Mouse (Mus musculus) kidney, postnatal 14 days (tissue): Measurements from ENCODE around the gene Aff1.
A peak's percentile ranks its signal among the peaks of the same experiment; 100 is the strongest.

Experiments used
- DNase-seq: peaks from one replicate; pipeline ENCODE4 v3.0.0; 2022; ENCODE audit warnings: mixed read lengths

Aff1 gene

DNA sequence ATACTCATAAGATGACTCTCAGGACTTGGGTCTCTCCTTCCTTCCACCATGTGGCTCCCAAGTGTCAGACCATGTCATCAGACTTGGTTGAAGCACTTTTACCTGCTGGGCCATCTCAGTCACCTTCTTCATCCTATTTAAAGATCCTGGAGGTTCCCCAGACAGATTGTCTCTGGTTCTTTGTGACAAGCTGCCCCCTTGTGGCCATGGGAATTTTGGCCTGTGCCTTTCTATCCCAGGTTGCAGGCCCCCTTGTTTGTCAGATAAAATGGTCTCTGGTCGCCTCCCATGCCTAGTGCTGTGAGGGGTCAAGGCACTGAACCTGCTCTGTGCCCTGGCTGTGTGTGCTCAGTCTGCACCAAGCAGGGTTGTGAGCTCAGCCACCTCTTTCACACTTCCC, 151.8 kb downstream of the Aff1 start:
- peak; percentile 57 for DNase-seq

DNA sequence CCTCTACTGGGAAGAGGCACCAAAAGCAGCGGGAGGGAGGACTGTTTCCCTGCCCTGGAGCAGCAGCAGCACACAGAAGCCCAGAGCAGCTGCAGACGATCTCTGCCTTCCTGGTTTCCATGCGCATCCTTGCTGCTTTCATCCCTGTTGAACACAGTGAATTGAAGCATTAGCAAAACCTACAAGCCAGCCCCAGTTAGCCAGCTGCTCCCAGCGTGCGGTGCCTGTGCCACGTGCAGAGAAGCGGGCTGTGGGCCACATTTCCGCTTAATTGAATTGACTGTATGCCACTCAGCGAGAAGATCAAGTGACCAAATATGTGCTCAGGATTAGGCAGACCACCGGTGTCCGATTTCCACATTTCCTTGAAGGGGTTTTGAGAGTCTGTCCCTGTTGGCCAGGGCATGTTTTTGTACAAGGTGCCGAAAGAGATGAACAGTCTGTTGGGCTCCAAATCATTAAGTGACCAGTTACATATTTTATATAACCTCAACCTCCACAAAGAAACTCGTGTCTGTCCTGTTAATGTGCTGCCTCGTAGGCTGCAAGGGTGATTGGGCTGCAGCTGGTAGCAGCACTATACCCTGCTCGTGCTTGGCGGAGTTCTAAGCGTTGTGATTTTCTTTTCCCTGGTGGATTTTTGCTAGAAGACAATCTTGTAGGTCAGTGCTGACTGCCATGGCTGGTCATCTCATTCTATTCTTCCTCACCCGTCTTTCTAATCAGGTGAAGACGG, 153.4 kb downstream of the Aff1 start:
- no peak for DNase-seq

DNA sequence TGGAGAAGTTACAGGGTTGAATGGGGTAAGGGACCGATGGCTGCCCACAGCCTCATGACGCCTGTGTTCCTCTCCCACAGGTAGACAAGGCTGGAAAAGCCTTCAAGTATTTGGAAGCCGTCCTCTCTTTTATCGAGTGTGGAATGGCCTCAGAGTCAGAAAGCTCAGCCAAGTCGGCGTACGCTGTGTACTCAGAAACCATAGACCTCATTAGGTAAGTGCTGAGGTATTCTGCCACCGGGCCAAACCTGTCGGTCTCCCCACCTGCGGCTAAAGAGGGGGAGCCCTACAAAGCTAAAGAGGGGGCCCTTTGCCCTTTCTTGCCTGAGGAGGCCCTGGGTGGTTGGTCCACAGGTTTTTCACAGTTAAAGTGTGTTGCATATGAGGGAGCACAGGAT, 154.0 kb downstream of the Aff1 start:
- no peak for DNase-seq

DNA sequence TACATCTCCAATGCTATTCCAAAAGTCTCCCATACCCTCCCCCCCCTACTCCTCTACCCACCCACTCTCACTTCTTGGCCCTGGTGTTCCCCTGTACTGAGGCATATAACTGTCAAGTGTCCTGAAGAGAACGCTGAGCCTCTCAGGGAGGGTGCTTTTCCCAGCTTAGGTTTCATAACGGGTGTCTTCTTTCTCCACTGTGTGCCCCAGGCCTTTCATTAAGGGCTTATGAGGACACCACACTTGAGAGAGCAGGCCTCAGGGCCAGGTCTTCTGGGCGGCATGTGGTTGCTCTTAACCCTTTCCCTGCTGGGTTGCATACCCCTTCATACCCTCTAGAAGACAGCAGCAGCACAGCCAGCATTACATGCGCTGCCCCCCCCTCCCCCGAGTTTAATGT, 154.4 kb downstream of the Aff1 start:
- DNase-seq, result peak; percentile 30

DNA sequence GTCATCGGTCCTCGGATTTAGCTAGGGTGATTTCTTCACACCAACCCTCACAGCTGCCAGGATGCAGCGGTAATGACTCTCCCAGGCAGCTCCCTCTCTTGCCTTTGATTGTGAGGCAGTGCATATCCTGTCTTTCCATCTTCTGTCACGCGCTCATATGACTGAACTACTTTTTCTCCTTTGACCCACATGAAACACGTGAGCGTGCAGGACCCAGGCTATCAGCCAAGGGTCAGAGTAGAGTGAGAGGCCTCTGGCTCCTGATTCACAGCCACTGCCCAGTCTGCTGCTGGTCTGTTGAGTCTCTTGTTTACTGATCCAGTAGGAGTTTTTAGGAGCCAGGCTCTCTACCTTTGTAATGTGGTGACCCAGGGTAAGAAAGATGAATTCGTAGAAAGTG, 156.4 kb downstream of the Aff1 start:
- DNase-seq, result peak; percentile 82

DNA sequence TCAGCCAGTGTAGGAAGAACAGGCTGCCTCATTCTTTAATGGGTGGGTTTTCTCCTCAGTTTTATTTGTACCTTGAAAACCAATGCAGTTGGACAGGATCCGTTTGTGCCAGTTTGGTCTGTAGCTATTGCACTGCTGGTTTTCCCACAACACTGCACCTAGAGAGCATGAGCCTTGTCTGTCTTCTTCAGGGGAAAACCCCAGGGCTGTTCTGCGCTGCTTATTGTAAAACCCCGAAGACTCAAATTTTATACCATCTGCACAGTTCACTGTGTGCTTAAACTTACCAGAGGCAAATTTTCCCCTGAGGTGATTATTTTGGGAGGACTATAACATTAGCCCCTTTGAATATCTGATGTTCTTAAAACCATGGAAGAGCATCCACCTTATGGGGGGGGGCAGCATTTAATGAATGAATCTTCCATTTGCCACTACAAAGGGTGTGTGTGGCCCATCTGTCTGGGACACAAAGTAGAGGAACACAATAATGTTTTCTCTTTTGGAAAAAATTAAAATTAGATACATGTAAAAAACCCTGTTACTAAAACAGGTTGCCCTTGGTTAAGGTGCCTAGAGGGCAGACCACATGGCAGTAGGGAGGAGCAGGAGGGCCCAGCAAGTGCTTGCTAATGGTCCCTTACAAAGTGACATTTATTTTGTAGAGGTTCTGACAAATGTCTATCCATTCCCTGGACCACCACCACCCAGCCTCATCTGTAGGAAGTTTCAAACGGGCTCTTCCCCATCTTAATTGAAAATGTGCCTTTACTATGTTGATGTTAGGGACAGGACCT, 160.8 kb downstream of the Aff1 start:
- no peak for DNase-seq

DNA sequence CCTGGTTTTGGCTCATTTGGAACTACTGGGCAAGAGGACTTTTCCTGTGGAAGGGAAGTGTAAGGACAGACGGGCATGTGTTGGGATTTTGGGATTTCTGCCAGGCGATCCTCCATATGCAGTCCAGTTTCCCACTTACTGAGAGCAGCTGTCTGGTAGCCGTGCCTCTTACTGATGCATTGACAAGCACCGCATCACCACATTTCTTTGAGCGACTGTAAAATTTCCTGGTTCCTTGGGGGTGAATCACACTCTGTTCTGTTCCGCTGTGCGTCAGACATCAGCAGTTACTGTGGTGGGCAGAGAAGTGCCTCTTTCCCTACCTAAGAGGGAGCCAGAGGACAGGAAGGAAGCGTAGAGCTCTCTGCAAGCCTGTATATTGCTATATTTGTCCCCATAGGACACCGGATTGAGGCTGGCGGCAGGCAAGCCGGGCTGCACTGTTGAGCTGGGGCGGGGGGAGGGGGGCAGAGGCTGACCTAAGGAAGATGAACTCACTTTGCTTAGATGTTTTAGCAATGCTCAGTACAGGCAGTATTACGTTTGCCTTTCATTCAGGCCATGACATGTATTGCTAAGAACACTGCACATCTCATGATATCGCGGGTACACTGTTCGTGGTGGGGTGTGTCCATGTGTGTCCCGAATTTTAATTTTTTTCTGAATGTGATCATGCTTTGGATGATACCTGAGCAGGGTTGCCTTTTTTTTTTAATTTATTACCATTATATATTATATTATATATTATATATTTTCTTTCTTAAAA, 162.1 kb downstream of the Aff1 start:
- no peak for DNase-seq

DNA sequence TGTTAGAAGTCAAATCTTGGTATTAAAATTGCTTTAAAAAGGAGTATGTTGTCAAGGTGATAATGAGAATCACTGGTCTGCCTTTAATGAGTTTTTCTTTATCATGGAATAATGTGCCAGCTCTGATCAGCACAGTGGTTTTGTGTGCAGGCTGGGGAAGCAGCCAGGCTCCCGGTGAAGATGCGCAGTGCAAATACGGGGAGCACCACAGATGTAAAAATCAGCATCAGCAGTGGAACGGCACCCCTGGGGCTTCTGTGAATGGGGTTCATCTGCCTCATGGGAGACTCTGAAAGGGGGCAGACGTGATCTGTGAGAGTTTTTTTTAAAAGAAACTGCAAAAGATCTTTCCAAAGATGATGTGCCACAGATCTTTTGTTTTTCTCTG, 162.6 kb downstream of the Aff1 start:
- DNase-seq, result no peak

DNA sequence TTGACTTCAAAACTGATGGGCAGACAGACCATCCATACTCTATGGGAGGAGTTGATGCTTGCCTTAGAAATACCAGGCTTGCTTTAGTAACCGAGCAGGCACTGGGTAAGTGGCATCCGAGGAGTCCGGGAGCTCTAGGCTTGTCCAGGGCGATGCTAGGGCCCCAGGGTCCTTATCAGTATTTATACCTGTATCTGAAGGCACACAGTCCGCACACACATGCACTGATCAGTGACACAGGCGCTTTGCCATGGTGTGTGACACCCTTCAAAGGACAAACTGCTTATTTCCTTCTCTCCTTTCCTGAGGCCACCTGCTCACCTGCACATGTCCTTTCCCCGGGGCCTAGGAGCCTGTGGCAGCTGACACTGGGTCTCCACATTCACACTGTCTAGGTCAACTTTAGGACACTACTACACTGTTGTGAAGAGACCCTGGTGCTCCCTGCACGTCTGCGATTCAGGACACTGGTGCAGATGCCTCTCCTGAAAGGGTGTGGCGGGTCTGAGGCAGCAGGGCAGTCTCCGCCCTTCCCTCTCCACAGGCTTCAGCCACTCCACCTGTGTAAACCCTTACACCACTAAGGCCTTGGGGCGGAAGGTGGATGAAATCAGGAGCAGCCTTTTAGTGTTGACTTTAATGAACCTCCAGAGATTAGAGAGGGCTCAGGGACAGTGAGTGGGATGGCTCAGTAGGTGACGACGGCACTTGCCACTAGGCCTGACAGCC, 163.5 kb downstream of the Aff1 start:
- no peak for DNase-seq

DNA sequence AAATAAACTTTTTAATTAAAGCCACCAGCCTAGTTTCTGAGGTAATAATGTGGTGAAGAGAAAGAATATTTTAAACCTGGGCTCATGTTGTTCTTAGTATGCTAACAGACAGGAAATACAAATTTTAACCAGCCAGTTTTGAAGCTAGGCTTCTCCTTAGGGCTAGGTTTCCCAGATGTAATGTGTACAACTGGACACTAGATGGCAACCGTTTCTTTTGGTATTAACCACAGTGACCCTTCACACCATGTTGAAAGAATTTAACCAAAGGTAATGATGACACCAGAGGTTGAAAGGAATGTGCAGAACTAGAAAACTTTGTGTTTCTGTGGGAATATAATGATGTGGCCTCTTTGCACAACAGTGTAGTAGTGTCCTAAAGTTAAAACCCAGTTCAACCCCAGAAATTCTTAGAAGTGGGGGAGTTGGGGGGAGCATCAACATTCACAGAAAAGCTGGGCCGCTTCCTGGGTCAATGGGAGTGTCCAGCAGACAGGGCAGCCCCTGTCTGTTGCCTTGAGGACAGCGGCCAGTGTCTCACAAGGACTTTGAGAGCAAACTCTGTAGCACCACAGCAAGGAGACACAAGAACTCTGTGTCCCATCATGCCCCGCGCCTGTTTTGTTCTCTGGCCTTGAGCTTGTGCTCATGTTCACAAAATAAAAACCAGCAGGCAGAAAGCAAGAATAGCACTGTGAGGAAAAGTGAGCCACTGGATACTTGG, 164.3 kb downstream of the Aff1 start:
- peak; percentile 71 for DNase-seq

DNA sequence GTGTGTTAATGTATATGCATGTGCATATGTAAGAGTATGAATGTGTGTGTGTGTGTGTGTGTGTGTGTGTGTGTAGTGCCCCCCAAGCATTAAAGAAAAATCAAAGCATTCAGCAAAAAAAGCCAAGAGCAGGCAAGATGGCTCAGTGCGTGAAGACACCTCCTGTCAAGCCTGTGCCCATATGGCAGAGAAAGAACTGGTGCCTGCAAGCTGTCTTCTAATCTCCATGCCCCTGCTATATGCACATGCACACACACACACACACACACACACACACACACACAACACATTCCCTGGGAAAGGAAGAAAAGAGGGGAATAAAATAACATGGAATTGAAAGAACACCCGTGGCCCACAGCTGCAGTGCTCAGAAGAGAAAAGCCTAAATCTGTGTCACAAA, 165.0 kb downstream of the Aff1 start:
- DNase-seq, result no peak

DNA sequence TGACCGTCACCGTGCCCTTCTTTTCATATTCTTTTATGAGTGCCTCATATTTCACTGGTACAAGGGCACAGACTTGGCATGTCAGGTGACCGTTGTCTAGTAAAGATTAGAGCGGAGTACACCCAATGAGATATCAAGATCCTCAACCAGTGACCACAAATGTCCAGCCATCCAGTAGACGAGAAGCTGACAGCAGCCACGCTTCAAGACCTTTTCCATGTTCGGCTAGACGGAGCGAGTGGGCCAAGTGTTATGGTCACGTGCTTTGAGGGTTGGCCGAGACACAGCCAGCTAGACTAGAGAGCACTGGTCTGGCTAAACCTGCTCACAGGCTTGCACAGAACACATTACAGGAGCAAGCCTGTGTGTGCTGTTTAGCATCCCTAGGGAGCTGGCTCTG, 168.4 kb downstream of the Aff1 start:
- DNase-seq, result no peak

DNA sequence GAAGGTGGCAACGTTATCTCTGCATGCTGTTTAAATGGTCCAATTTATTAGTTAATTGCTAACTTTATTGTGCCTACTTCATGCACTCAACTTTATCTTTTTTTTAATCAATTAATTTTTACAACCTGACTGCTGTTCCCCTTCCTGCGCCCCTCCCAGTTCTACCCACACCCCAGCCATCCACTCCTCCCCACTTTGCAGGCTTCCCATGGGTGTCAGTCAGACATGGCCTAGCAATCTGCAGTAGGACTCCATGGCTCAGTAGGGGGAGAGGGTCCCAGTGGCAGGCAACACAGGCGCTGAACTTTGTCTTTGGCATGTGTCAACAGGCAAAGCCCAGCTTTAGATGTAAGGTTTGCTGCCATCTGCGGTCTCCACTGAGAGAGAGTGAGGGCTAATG, 171.6 kb downstream of the Aff1 start:
- DNase-seq, result no peak

DNA sequence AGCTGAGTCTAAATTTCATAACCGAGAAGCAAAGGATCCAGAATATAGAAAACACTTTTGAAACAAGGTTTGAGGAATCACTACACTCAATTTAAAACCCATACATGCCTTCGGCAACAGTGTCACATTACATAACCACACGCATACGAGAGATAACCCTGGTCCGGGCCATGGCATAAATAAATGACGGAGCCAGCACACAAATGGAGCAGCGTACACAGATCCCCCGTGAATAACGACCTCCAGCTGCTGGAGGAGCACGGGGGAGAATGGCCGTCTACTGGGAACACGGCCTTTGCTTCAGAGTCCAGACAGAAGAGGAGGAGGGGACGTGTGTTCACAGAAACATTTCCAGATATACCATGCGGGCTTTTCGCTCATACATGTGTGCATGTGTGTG, 197.6 kb downstream of the Aff1 start:
- DNase-seq, result peak; percentile 17

DNA sequence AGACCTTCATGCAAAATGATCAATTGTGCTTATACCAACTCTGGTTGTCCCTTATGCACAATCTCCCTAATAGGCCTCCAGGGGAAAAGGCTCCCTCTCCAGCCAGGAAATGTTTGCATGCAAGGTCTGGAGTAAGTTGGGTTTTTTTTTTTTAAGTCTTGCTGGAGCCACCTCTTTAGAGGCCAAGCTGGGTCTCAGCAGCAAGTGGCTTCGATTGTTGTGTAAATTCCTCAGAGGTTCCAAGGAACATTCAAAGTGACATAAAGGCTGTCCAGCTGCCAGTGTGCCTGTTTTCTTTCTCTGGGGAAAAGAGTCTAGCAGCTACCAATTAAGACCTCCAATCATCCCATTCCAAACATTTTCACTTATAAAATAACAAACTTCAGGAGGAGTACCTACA, 206.1 kb downstream of the Aff1 start:
- no peak for DNase-seq
